24 mouse cellular contexts compared by ENCODE assay signal in the genomic region with DNA sequence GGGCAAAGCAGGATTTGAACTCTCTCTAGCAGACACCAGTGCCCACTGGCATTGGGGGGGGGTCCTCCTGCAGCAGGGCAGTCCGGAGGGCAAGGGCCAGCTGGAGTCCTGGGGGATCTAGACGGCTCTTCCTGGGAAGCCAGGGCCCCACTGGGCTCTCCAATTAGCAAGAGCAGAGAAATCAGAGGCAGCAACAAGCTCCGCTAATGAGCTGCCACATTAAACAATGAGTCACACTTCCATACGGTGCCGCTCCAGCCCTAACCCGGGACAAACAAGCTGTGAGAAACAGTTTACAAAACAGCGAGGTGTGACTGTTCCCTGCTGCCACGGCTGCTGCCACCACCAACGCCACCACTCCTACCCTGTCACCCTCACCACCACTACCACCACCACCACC. TPM values are rescaled to one million over a fixed set of nuclear protein-coding genes. Genes with fewer than 3 reads are reported as not detected.
DNase-seq lines count a peak whose midpoint lies in the region; ATAC-seq and TF ChIP-seq lines count a peak whose summit lies in the region.
"Had no signal": no experiment of that assay in that cellular context is flagged by ENCODE, and none has a peak within 500 bp of the region (broad histone marks: within the 10 kb centered on the region; RNA-seq: fewer than 3 reads in every experiment).

No protein-coding gene starts in this region.

- H3K4me1 ChIP-seq in forebrain, embryonic 12.5 days: peaks cover 14% of the 10 kb centered on the region; the same call in 1 of the 2 replicates
- H3K4me1 ChIP-seq in forebrain, postnatal 0 days (ENCODE audit: insufficient read depth): no peaks in the 10 kb centered on the region
- H3K4me1 ChIP-seq: embryonic facial prominence, embryonic 10.5 days; heart, embryonic 12.5 days had no signal

- no peak overlapping the region for H3K27ac ChIP-seq in forebrain, embryonic 12.5 days
- no peak overlapping the region for H3K27ac ChIP-seq in forebrain, postnatal 0 days (ENCODE audit: low read depth, low read length)
- H3K27ac ChIP-seq: embryonic facial prominence, embryonic 10.5 days; macrophage had no signal

- H3K9ac ChIP-seq in forebrain, embryonic 12.5 days: no peak overlapping the region
- no peak overlapping the region for H3K9ac ChIP-seq in forebrain, postnatal 0 days
- H3K9ac ChIP-seq: heart, embryonic 12.5 days had no signal

- peak; percentile 15 for DNase-seq in layer of hippocampus, adult 11-12 months (ENCODE audit: low spot score)
- no peak for DNase-seq in layer of hippocampus, adult 9-10 months (ENCODE audit: low spot score)
- peak; percentile 33 to 43 for DNase-seq in right cerebral cortex, adult 2 months (ENCODE audit: low spot score in 2 of 2)
- DNase-seq in right cerebral cortex, postnatal 10 days (ENCODE audit: low spot score in 2 of 2): no peak
- peak; percentile 32 for DNase-seq in forebrain, postnatal 0 days
- DNase-seq: adrenal gland, postnatal 25 days; cerebellum, adult 11 months; cerebellum, adult 9-11 months; gastrocnemius, postnatal 25 days; heart, adult 18-20 months; heart, postnatal 10 days; kidney, adult 18-20 months; kidney, postnatal 4 days; right cerebral cortex, adult 18-20 months; spleen, adult 18-20 months had no signal

- no peak overlapping the region for H3K4me2 ChIP-seq in forebrain, embryonic 12.5 days
- no peak overlapping the region for H3K4me2 ChIP-seq in forebrain, postnatal 0 days (ENCODE audit: low read depth)
- H3K4me2 ChIP-seq: heart, embryonic 12.5 days had no signal

- H3K9me3 ChIP-seq in forebrain, embryonic 12.5 days: no peaks in the 10 kb centered on the region
- H3K9me3 ChIP-seq in forebrain, postnatal 0 days (ENCODE audit: low read length): no peaks in the 10 kb centered on the region
- H3K9me3 ChIP-seq: embryonic facial prominence, embryonic 10.5 days; heart, embryonic 12.5 days had no signal

- WGBS in forebrain, embryonic 12.5 days: 8% methylated on average over 9 of the region's 9 CpGs
- WGBS in forebrain, postnatal 0 days: 8% methylated on average over 9 of the region's 9 CpGs

- peak; percentile 77; the same call in 1 of the 2 replicates for ATAC-seq in forebrain, embryonic 12.5 days (ENCODE audit: low FRiP score)
- peak; percentile 85 for ATAC-seq in forebrain, postnatal 0 days
- ATAC-seq in monocyte, adult 5-6 weeks (replicated peaks; ENCODE audit: insufficient number of reproducible peaks, low FRiP score, low TSS enrichment, poor library complexity, severe bottlenecking): no peak

- H3K36me3 ChIP-seq in forebrain, embryonic 12.5 days (replicated peaks): no peaks in the 10 kb centered on the region
- no peaks in the 10 kb centered on the region for H3K36me3 ChIP-seq in forebrain, postnatal 0 days (ENCODE audit: insufficient read depth)
- H3K36me3 ChIP-seq: embryonic facial prominence, embryonic 10.5 days; heart, embryonic 12.5 days had no signal

- no peak overlapping the region for H3K4me3 ChIP-seq in forebrain, embryonic 12.5 days (replicated peaks)
- no peak overlapping the region for H3K4me3 ChIP-seq in forebrain, postnatal 0 days (ENCODE audit: low read depth, low read length)
- H3K4me3 ChIP-seq: embryonic facial prominence, embryonic 10.5 days; heart, embryonic 12.5 days had no signal

- peaks cover 55% of the 10 kb centered on the region for H3K27me3 ChIP-seq in forebrain, embryonic 12.5 days
- no peaks in the 10 kb centered on the region for H3K27me3 ChIP-seq in forebrain, postnatal 0 days (ENCODE audit: insufficient read depth, low read length)

- no peak for TF ChIP-seq CTCF in forebrain, postnatal 0 days (IDR thresholded peaks at IDR 0.05; ENCODE audit: low read depth)

RNA-seq across cellular contexts. Expression of gene Foxo6, which starts 17.4 kb away (rescaled TPM):
- 0.96 and 1.1 TPM in 2 replicates for polyA plus RNA-seq in forebrain, embryonic 12.5 days (2016; fragmentation: Nextera tagmentation; extraction: Ambion mirVana)
- 40.8 and 44.0 TPM in 2 replicates for total RNA-seq in forebrain, postnatal 0 days (2014; rRNA removed)
- 3.5 and 3.6 TPM in 2 replicates for polyA plus RNA-seq in forebrain, postnatal 0 days (2015; fragmentation: Nextera tagmentation; extraction: Ambion mirVana)
- total RNA-seq in monocyte, adult 5-6 weeks (2017): not detected in 3 replicates
- total RNA-seq: common myeloid progenitor, adult 5-6 weeks; liver, adult 2 months had no signal
- polyA plus RNA-seq: liver, embryonic 16.5 days; macrophage; thymus, postnatal 0 days had no signal

Comparison
In these comparisons a context has a peak if more than half of its experiments do, and no peak if none do; other contexts are left out.
1. DNase-seq: peak in layer of hippocampus, adult 11-12 months (single experiment), right cerebral cortex, adult 2 months (2 of 2) and forebrain, postnatal 0 days (single experiment); none in layer of hippocampus, adult 9-10 months (single experiment) and right cerebral cortex, postnatal 10 days (0 of 2).
2. RNA of gene Foxo6, which starts 17.4 kb away (total RNA-seq): 40.8 to 44.0 TPM in forebrain, postnatal 0 days; not detected in monocyte, adult 5-6 weeks; every median in the first group is over 10 times any median in the second.